Mouse (Mus musculus): ENCODE data around the gene Zbtb37.
A peak's percentile ranks its signal among the peaks of the same experiment; 100 is the strongest.

GRCm38 (mm10) chr1:161070352-161071271 is 36.0 kb upstream of the Zbtb37 start, which contains the start of the genes Dars2 and Cenpl:
- TF ChIP-seq POLR2A (IDR thresholded peaks at IDR 0.05; ENCODE audit: insufficient read depth, low read length) (no peak), CTCF (IDR thresholded peaks at IDR 0.05; ENCODE audit: low read depth, low read length) (no peak), EP300 (IDR thresholded peaks at IDR 0.05; ENCODE audit: insufficient read depth, low read depth, low read length) (0 out of 2 replicates have a peak, but pooled peaks have one; percentile 30)
